Mouse (Mus musculus) cerebellum, adult 2 months (tissue): ENCODE measurements around the gene Ctsa. TPM values are rescaled to one million over a fixed set of nuclear protein-coding genes. Genes with fewer than 3 reads are reported as not detected.

ENCODE experiments used
- DNase-seq, 2 experiments: peaks; one replicate each; pipeline ENCODE4 v3.0.0; 2021
- H3K27ac ChIP-seq: fragments of 200-500 bp; 2 replicates; pipeline ENCODE4 v1.5.1; 2012; ENCODE audit warnings: low read length, control low read depth, inconsistent platforms; ENCODE audit not compliant: insufficient read depth
- H3K27me3 ChIP-seq: fragments of 200-500 bp; 2 replicates; pipeline ENCODE4 v1.6.1; 2012; ENCODE audit warnings: inconsistent platforms, mild to moderate bottlenecking, low read length, moderate library complexity; ENCODE audit not compliant: control insufficient read depth, insufficient read depth
- H3K4me1 ChIP-seq: fragments of 200-500 bp; 2 replicates; pipeline ENCODE4 v1.6.1; 2011; ENCODE audit warnings: low read length; ENCODE audit not compliant: control insufficient read depth, insufficient read depth
- H3K4me3 ChIP-seq: fragments of 200-500 bp; replicated peaks from 2 replicates; pipeline ENCODE3; 2011; ENCODE audit warnings: mild to moderate bottlenecking, low read depth, low read length, control low read depth; ENCODE audit not compliant: insufficient read depth
- CTCF ChIP-seq: fragments of 200-500 bp; IDR thresholded peaks from 2 replicates; pipeline ENCODE4 v1.5.1; 2011; ENCODE audit warnings: low read depth, mild to moderate bottlenecking, control low read depth, low read length, moderate library complexity, borderline replicate concordance; ENCODE audit not compliant: insufficient read depth
- POLR2A ChIP-seq: fragments of 200-500 bp; IDR thresholded peaks from 2 replicates; pipeline ENCODE4 v1.6.1; 2011; ENCODE audit warnings: low read length, control low read depth, borderline replicate concordance; ENCODE audit not compliant: insufficient read depth
- WGBS: fragments of 180-500 bp; shearing (Covaris S2); methylation state at CpG from one replicate; pipeline ENCODE4 v1.1.7; 2018; 5-methylcytosine and 5-hydroxymethylcytosine counted together
- polyA plus RNA-seq: library from polyadenylated mRNA; depleted of rRNA; stranded (reverse); fragments of >200 nt; gene quantifications from 2 replicates; pipeline ENCODE4 v1.2.3, GENCODE M21; 2012; rRNA removed

Gene Ctsa
- polyA plus RNA-seq, 1 experiment: 177 TPM

DNA sequence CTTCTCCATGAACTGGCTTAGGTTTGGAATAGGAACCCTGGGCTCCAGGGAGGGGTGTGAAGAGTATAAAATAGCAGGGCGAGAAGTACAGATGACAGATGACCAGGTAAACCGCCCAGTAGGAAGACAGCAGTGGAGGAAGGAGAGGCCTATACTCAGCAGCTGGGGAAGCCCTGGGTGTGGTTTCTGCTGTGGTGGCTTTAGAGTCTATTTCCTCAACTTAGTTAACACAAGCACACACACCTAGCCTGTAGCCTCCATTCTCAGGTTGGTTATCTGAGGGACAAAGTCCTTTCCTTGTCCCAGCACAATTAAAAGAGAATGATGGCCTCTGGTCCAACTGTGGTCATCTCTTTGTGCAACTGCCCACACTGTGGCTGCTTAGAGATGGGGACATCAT is 57.3 kb downstream of the Ctsa start:
- TF ChIP-seq POLR2A (no peak), CTCF (no peak)
- WGBS: 92% methylated on average over 2 of the region's 2 CpGs
- H3K4me1 ChIP-seq: peaks cover 47% of the 10 kb centered on the region
- no peak overlapping the region for H3K4me3 ChIP-seq
- no peak overlapping the region for H3K27ac ChIP-seq
- no peaks in the 10 kb centered on the region for H3K27me3 ChIP-seq
- no peak for DNase-seq

Other genes starting within 250 kb of the Ctsa start
- gene Wfdc6a, start 247.4 kb upstream of the Ctsa start, polyA plus RNA-seq: 0.24 TPM in 1 of 2 replicates, not detected in the other
- gene Eppin, start 239.3 kb upstream of the Ctsa start, polyA plus RNA-seq: not detected in 2 replicates
- gene Wfdc6b, start 219.4 kb upstream of the Ctsa start, polyA plus RNA-seq: 0.11 and 0.20 TPM in 2 replicates
- 0.06 TPM in 1 of 2 replicates, not detected in the other for gene Wfdc8, start 219.2 kb upstream of the Ctsa start, polyA plus RNA-seq
- gene Wfdc16, start 194.1 kb upstream of the Ctsa start, polyA plus RNA-seq: not detected in 2 replicates
- gene Wfdc10, start 176.8 kb upstream of the Ctsa start, polyA plus RNA-seq: not detected in 2 replicates
- not detected in 2 replicates for gene Wfdc9, start 176.3 kb upstream of the Ctsa start, polyA plus RNA-seq
- gene Wfdc11, start 158.8 kb upstream of the Ctsa start, polyA plus RNA-seq: not detected in 2 replicates
- gene Wfdc13, start 147.8 kb upstream of the Ctsa start, polyA plus RNA-seq: not detected in 2 replicates
- not detected in 2 replicates for gene Spint4, start 134.4 kb upstream of the Ctsa start, polyA plus RNA-seq
- gene Spint5, start 117.6 kb upstream of the Ctsa start, polyA plus RNA-seq: not detected in 2 replicates
- 0.84 and 0.93 TPM in 2 replicates for gene Wfdc3, start 86.9 kb upstream of the Ctsa start, polyA plus RNA-seq
- 43.1 and 44.3 TPM in 2 replicates for gene Dnttip1, start 86.9 kb upstream of the Ctsa start, polyA plus RNA-seq
- gene Ube2c, start 63.0 kb upstream of the Ctsa start, polyA plus RNA-seq: 0.55 and 1.0 TPM in 2 replicates
- gene Tnnc2, start 52.9 kb upstream of the Ctsa start, polyA plus RNA-seq: 0.57 and 0.62 TPM in 2 replicates
- 70.7 and 70.8 TPM in 2 replicates for gene Snx21, start 47.0 kb upstream of the Ctsa start, polyA plus RNA-seq
- gene Acot8, start 28.0 kb upstream of the Ctsa start, polyA plus RNA-seq: 36.5 and 39.3 TPM in 2 replicates
- gene Zswim3, start 27.8 kb upstream of the Ctsa start, polyA plus RNA-seq: 7.6 and 8.1 TPM in 2 replicates
- 19.4 and 20.0 TPM in 2 replicates for gene Zswim1, start 10.2 kb upstream of the Ctsa start, polyA plus RNA-seq
- gene Spata25, start 4.3 kb upstream of the Ctsa start, polyA plus RNA-seq: 0.25 and 0.30 TPM in 2 replicates
- 6.1 and 6.3 TPM in 2 replicates for gene Neurl2, start 583 bp downstream of the Ctsa start, polyA plus RNA-seq
- 203 and 218 TPM in 2 replicates for gene Pltp, start 24.8 kb downstream of the Ctsa start, polyA plus RNA-seq
- 54.9 and 56.3 TPM in 2 replicates for gene Pcif1, start 46.4 kb downstream of the Ctsa start, polyA plus RNA-seq
- gene Zfp335, start 78.9 kb downstream of the Ctsa start, polyA plus RNA-seq: 32.0 and 34.7 TPM in 2 replicates
- gene Mmp9, start 107.9 kb downstream of the Ctsa start, polyA plus RNA-seq: 3.3 and 3.7 TPM in 2 replicates
- 386 and 396 TPM in 2 replicates for gene Slc12a5, start 127.9 kb downstream of the Ctsa start, polyA plus RNA-seq
- gene Ncoa5, start 202.0 kb downstream of the Ctsa start, polyA plus RNA-seq: 54.9 and 56.7 TPM in 2 replicates
- 2.1 TPM in 2 replicates for gene Cd40, start 222.8 kb downstream of the Ctsa start, polyA plus RNA-seq